Mouse (Mus musculus): ENCODE results near the gene Cntn5.

Gene Cntn5

GRCm38 (mm10) chr9:10400099-10400498, 504.5 kb downstream of the Cntn5 start:
- DNase-seq: peak; percentile 8

DNA sequence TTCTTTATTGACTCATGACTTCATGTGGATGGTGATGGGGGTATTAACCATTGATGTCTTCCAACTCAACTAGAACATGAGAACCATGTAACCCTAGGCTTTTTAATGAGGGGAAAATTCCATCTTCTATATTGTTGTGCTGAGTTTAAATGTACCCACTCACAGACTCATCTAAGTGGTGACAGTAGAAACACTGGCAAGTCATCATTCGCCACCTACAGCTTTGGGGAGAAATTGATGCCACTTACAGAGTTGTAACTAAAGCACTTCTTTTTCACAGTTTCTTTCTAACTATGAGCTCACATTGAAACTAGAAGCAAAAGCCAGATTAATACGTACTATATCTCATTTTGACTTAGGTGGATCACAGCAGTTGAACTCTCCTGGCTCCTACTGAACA, 514.7 kb downstream of the Cntn5 start:
- DNase-seq: no peak

GRCm38 (mm10) chr9:10384455-10384854, 520.1 kb downstream of the Cntn5 start:
- no peak for DNase-seq

DNA sequence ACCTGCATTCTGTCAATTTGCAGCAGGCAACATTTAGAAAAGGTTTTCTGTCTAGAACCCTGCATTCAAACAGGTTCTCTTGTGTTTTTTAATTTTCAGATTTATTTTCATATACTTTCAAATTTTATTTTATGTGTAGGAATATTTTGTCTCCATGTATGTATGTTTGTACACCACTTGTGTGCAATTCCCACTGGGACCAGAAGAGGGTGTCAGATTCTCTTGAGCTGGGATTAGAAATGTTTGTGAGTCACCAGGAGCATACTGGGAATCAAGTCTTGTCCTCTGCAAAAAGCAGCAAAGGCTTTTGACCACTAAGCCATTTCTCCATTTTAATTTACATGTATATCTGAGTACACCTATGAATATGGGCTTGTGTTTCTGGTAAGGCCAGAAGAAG, 521.4 kb downstream of the Cntn5 start:
- no peak for DNase-seq

DNA sequence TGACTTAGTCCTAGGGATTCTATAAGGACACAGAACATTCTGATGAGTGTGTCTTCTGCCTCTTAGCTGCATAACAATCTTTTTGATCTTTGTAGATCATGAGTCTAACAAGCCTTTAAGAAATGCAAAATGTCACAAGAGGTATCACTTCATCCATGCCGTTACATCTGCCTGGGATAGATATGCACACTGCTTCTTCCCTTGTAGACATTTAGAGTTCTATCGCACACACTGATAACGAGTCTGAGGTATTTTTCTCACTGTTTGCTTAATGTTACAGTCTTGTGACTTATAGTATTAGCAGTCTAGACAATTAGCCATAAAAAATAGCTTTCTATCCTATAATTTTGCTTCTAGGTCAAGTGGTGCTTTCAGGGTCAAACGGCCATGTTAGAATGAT, 522.9 kb downstream of the Cntn5 start:
- no peak for DNase-seq

GRCm38 (mm10) chr9:10376261-10376660, 528.3 kb downstream of the Cntn5 start:
- DNase-seq: no peak

GRCm38 (mm10) chr9:10368971-10369370, 535.6 kb downstream of the Cntn5 start:
- DNase-seq: no peak

GRCm38 (mm10) chr9:10368410-10368809, 536.2 kb downstream of the Cntn5 start:
- DNase-seq: no peak

DNA sequence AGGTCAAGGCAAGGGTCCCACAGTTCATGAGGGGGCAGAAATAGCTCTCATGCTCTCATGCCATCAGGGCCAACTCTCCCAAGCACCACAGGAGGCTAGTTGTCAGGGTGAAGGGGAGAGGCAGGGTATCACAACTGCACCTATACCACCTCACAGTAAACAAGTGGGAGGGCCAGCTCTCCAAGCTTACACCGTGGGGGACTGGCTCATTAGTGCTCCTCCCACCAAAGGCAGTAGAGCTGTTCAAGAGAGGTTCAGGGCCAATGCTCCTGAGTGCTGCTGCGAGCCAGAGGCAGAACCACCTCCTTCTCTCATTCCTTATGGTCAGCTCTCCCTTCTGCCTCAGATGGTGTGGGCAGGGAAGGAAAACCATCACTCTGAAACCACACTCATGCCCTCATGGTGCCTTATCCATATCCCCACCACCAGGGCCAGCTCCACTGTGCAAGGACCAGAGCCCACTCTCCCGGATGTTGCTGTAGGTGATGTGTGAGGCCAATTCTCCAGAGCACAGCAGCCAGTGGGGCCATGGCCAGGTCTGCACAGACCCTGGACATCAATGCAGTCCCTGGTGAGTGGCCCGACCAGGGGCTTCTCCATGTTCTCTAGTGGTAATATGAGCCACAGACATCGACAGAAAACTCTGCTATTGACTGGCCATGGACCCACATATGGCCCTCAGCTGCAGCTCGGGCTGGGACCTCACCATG, 538.2 kb downstream of the Cntn5 start:
- no peak for DNase-seq

- DNase-seq: no peak
Observed at GRCm38 (mm10) chr9:10350909-10351655, 553.5 kb downstream of the Cntn5 start.

DNA sequence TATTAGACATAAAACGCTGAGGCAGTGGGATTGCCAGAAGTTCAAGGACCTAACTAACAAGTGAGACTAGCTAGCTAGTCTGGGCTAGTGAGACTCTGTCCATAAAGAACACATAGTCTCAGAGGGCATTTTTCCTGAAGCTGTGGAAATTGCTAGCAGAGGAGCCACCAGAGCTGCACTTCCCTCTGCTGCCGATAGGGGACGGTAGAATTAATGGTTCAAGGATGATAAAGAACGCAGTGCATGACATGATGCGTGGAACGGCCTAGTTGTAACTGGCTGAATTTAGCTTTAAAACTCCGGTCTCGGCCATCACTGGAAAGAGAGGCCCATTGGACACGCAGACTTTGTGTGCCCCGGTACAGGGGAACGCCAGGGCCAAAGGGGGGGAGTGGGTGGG, 555.8 kb downstream of the Cntn5 start:
- no peak for DNase-seq

GRCm38 (mm10) chr9:10348222-10348621, 556.4 kb downstream of the Cntn5 start:
- DNase-seq: no peak

DNA sequence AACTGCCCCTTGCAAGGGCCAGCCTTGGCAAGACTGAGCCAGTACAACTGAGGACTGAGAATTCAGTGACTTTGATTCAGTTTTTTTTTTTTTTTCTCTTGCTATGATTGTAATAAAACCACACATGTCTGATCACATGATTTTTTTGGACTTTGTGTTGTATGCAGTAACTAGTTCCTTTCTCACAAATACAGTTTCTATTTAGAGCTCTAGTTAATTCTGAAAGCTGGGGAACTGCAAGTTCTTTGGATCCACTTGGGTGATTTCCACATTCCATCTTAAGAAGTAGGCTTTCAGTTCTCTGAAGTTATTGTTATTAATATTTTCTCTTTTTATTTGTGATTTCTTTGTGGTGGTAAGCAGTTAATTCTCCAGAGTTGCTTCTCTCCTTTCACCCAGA, 563.8 kb downstream of the Cntn5 start:
- no peak for DNase-seq

DNA sequence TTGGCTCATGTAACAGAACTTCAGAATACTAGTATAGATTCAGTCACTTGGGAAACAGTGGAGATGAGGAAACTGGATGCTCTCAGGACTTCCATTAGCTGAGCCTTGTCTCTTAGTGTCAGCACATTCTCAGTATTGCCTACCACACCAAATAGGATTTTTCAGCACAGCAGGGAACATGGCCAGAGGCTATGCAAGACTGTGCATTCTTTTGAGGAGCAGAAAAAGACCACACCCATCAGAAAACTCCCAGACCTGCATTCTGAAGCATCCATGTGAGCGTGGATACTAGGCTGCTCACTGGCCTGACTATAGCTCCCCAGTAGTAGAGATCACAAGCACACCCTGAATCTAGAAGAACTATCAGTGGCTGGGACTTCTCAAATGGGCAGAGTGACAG, 564.9 kb downstream of the Cntn5 start:
- no peak for DNase-seq

DNA sequence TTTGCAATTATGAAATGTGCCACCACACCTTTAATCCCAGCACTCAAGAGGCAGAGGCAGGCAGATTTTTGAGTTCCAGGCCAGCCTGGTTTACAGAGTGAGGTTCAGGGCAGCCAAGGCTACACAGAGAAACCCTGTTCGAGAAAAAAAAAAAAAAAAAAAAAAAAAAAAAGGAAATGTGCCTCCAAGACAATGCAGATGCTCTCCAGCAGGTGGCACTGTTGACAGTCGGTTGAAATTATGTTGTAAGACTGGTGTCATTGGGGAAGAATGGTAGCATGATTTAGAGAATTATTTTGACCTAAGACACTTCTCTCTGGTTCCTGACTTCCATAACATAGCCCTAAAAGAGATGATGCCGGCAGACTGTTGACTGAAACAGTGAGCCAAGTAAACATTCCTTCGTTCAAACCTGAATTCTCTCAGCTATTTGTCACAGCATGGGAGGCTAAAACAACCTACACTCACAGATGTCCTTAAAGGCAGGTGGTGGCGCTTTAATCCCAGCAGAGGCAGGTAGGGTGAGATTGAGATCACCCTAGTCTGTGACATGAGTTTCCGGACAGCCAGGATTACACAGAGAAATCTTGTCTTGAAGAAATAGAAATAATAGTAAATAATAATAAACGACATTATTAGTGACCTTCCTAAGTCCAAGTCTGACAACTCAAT, 579.7 kb downstream of the Cntn5 start:
- peak; percentile 55 for DNase-seq

- DNase-seq: no peak
Observed at GRCm38 (mm10) chr9:10269342-10269741, 635.2 kb downstream of the Cntn5 start.

DNA sequence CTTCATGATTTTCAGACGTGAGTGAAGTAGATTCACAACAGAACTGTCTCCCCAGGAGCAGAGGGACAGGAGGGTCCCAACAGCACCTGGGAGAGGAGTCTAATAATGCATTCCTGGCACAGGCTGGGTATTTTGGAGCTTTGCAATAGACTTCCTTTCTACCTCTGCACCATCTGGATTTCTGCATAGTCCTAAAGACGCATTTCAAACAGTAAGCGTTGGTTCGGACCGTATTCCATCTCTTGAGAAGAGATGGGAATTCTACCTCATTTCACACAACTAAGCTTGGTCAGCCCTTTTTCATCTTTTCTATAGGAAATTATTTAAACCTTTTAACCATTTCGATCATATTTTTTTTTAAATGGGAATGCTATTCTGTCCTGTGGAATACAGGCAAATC, 635.7 kb downstream of the Cntn5 start:
- no peak for DNase-seq

DNA sequence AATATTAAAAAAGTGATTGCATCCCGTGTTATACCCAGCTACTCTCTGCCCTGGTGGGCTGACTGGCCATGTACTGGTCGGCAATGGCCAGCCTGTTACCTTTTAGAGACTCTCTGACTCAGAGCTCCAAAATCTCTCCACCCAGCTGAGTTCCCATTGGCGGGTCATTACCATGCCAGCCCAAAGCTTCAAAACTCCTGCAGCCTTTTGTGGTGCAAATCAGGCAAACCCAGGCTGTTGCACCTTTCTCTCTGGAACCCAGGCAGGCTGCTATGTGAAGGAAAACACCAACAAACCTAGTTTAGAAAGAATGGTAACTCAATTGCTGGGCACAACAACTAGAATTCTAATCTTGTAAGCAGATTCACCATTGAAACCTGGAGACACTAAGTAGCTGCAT, 639.0 kb downstream of the Cntn5 start:
- DNase-seq: no peak

GRCm38 (mm10) chr9:10233364-10233763, 671.2 kb downstream of the Cntn5 start:
- no peak for DNase-seq

- DNase-seq: no peak
Observed at GRCm38 (mm10) chr9:10232066-10232465, 672.5 kb downstream of the Cntn5 start.

GRCm38 (mm10) chr9:10230973-10231372, 673.6 kb downstream of the Cntn5 start:
- DNase-seq: no peak

GRCm38 (mm10) chr9:10229716-10230115, 674.9 kb downstream of the Cntn5 start:
- no peak for DNase-seq

- DNase-seq: no peak
Observed at GRCm38 (mm10) chr9:10226013-10226412, 678.6 kb downstream of the Cntn5 start.

DNA sequence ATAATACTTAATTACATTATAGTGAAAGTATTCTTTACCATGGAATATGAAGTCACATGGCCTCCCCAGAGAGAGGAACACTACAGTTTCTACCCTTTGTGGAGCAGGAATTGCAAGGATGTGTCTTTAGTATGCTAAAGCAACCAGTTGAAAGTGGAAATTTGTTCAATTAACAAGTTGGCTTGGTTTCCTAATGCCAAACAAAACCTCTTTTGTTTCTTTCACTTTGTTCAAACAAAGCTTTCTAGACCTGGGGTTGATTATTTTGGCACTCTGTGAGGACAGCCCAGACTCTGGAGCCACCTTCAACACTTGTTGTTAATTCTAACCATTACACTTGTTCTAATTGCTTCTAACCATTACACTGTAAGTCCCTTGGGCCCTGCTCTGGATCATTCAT, 718.5 kb downstream of the Cntn5 start:
- no peak for DNase-seq

All from kidney, postnatal 10 days (tissue).